Mouse (Mus musculus): ENCODE results near the gene Zfp146. TPM values are rescaled to one million over a fixed set of nuclear protein-coding genes. Genes with fewer than 3 reads are reported as not detected.

Gene Zfp146
- polyA plus RNA-seq, 1 experiment from 2014 or later = 10.4 TPM

GRCm38 (mm10) chr7:30168914-30169582 lies 502 bp downstream of the Zfp146 start:
- peak overlapping the region; percentile 98 for H3K9ac ChIP-seq (ENCODE audit: low read depth, low read length)
- H3K27ac ChIP-seq (ENCODE audit: low read depth, low read length) = peak overlapping the region; percentile 86
- peak overlapping the region; percentile 80 for H3K4me2 ChIP-seq
- H3K9me3 ChIP-seq (replicated peaks; ENCODE audit: control insufficient read depth, low read length) = peaks cover 2% of the 10 kb centered on the region; the same call in 1 of the 2 replicates
- peak overlapping the region; percentile 74 for H3K4me3 ChIP-seq (ENCODE audit: low read depth, low read length)
- ATAC-seq (replicated peaks; ENCODE audit: insufficient number of reproducible peaks, low FRiP score, low TSS enrichment) = 0 out of 2 replicates have a peak, but pooled peaks have one; percentile 1
- H3K4me1 ChIP-seq (ENCODE audit: control insufficient read depth, insufficient read depth, low read length) = peaks cover 9% of the 10 kb centered on the region
- 2% methylated on average over 21 of the region's 21 CpGs for WGBS (ENCODE audit: insufficient replicate concordance)
- H3K36me3 ChIP-seq (ENCODE audit: control insufficient read depth, insufficient read depth, low read length) = peaks cover 15% of the 10 kb centered on the region
- H3K27me3 ChIP-seq (ENCODE audit: control insufficient read depth, insufficient read depth, low read length) = no peaks in the 10 kb centered on the region

- Histone ChIP-seq H3K4me3 (ENCODE audit: low read depth, low read length) (no peak overlapping the region), H3K27me3 (ENCODE audit: control insufficient read depth, insufficient read depth, low read length) (no peaks in the 10 kb centered on the region), H3K27ac (ENCODE audit: low read depth, low read length) (no peak overlapping the region), H3K9ac (ENCODE audit: low read depth, low read length) (no peak overlapping the region), H3K4me1 (ENCODE audit: control insufficient read depth, insufficient read depth, low read length) (0 out of 2 replicates have a peak, but pooled peaks cover 5% of the 10 kb centered on the region), H3K36me3 (ENCODE audit: control insufficient read depth, insufficient read depth, low read length) (peaks cover 55% of the 10 kb centered on the region), H3K9me3 (replicated peaks; ENCODE audit: control insufficient read depth, low read length) (peaks cover 28% of the 10 kb centered on the region), H3K4me2 (no peak overlapping the region)
- WGBS (ENCODE audit: insufficient replicate concordance) = 95% methylated on average over 2 of the region's 2 CpGs
- ATAC-seq (replicated peaks; ENCODE audit: insufficient number of reproducible peaks, low FRiP score, low TSS enrichment) = no peak
These were observed 4.8 kb downstream of the Zfp146 start for GRCm38 (mm10) chr7:30164745-30165144.

- no peak for ATAC-seq (replicated peaks; ENCODE audit: insufficient number of reproducible peaks, low FRiP score, low TSS enrichment)
- 0 out of 2 replicates have a peak, but pooled peaks cover 4% of the 10 kb centered on the region for H3K4me1 ChIP-seq (ENCODE audit: control insufficient read depth, insufficient read depth, low read length)
- 97% methylated on average over 5 of the region's 5 CpGs for WGBS (ENCODE audit: insufficient replicate concordance)
- peaks cover 39% of the 10 kb centered on the region for H3K9me3 ChIP-seq (replicated peaks; ENCODE audit: control insufficient read depth, low read length)
- H3K9ac ChIP-seq (ENCODE audit: low read depth, low read length) = no peak overlapping the region
- no peak overlapping the region for H3K4me3 ChIP-seq (ENCODE audit: low read depth, low read length)
- peaks cover 72% of the 10 kb centered on the region for H3K36me3 ChIP-seq (ENCODE audit: control insufficient read depth, insufficient read depth, low read length)
- no peak overlapping the region for H3K4me2 ChIP-seq
- no peak overlapping the region for H3K27ac ChIP-seq (ENCODE audit: low read depth, low read length)
- H3K27me3 ChIP-seq (ENCODE audit: control insufficient read depth, insufficient read depth, low read length) = no peaks in the 10 kb centered on the region
These were observed 6.4 kb downstream of the Zfp146 start for GRCm38 (mm10) chr7:30163113-30163512.

- Histone ChIP-seq H3K9ac (ENCODE audit: low read depth, low read length) (no peak overlapping the region), H3K4me2 (no peak overlapping the region), H3K27me3 (ENCODE audit: control insufficient read depth, insufficient read depth, low read length) (no peaks in the 10 kb centered on the region), H3K27ac (ENCODE audit: low read depth, low read length) (no peak overlapping the region), H3K4me1 (ENCODE audit: control insufficient read depth, insufficient read depth, low read length) (no peaks in the 10 kb centered on the region), H3K36me3 (ENCODE audit: control insufficient read depth, insufficient read depth, low read length) (peaks cover 68% of the 10 kb centered on the region), H3K9me3 (replicated peaks; ENCODE audit: control insufficient read depth, low read length) (peaks cover 63% of the 10 kb centered on the region), H3K4me3 (ENCODE audit: low read depth, low read length) (no peak overlapping the region)
- 93% methylated on average over 3 of the region's 3 CpGs for WGBS (ENCODE audit: insufficient replicate concordance)
- no peak for ATAC-seq (replicated peaks; ENCODE audit: insufficient number of reproducible peaks, low FRiP score, low TSS enrichment)
These were observed 14.0 kb downstream of the Zfp146 start for GRCm38 (mm10) chr7:30155507-30155906.

GRCm38 (mm10) chr7:30154040-30154439 lies 15.5 kb downstream of the Zfp146 start:
- ATAC-seq (replicated peaks; ENCODE audit: insufficient number of reproducible peaks, low FRiP score, low TSS enrichment) = no peak
- H3K27me3 ChIP-seq (ENCODE audit: control insufficient read depth, insufficient read depth, low read length) = no peaks in the 10 kb centered on the region
- peaks cover 65% of the 10 kb centered on the region for H3K9me3 ChIP-seq (replicated peaks; ENCODE audit: control insufficient read depth, low read length)
- WGBS (ENCODE audit: insufficient replicate concordance) = 82% methylated on average over 1 of the region's 1 CpGs
- H3K4me3 ChIP-seq (ENCODE audit: low read depth, low read length) = no peak overlapping the region
- no peak overlapping the region for H3K27ac ChIP-seq (ENCODE audit: low read depth, low read length)
- peaks cover 61% of the 10 kb centered on the region for H3K36me3 ChIP-seq (ENCODE audit: control insufficient read depth, insufficient read depth, low read length)
- no peaks in the 10 kb centered on the region for H3K4me1 ChIP-seq (ENCODE audit: control insufficient read depth, insufficient read depth, low read length)
- no peak overlapping the region for H3K9ac ChIP-seq (ENCODE audit: low read depth, low read length)
- no peak overlapping the region for H3K4me2 ChIP-seq

GRCm38 (mm10) chr7:30147011-30147410 lies 22.5 kb downstream of the Zfp146 start:
- H3K4me2 ChIP-seq = no peak overlapping the region
- peaks cover 8% of the 10 kb centered on the region for H3K36me3 ChIP-seq (ENCODE audit: control insufficient read depth, insufficient read depth, low read length)
- H3K9me3 ChIP-seq (replicated peaks; ENCODE audit: control insufficient read depth, low read length) = peaks cover 23% of the 10 kb centered on the region
- 94% methylated on average over 5 of the region's 5 CpGs for WGBS (ENCODE audit: insufficient replicate concordance)
- no peaks in the 10 kb centered on the region for H3K4me1 ChIP-seq (ENCODE audit: control insufficient read depth, insufficient read depth, low read length)
- no peak for ATAC-seq (replicated peaks; ENCODE audit: insufficient number of reproducible peaks, low FRiP score, low TSS enrichment)
- no peak overlapping the region for H3K4me3 ChIP-seq (ENCODE audit: low read depth, low read length)
- H3K27me3 ChIP-seq (ENCODE audit: control insufficient read depth, insufficient read depth, low read length) = no peaks in the 10 kb centered on the region
- H3K9ac ChIP-seq (ENCODE audit: low read depth, low read length) = no peak overlapping the region
- H3K27ac ChIP-seq (ENCODE audit: low read depth, low read length) = no peak overlapping the region

- Histone ChIP-seq H3K4me1 (ENCODE audit: control insufficient read depth, insufficient read depth, low read length) (no peaks in the 10 kb centered on the region), H3K9ac (ENCODE audit: low read depth, low read length) (peak overlapping the region; percentile 68), H3K27ac (ENCODE audit: low read depth, low read length) (peak overlapping the region; percentile 54; the same call in 1 of the 2 replicates), H3K27me3 (ENCODE audit: control insufficient read depth, insufficient read depth, low read length) (no peaks in the 10 kb centered on the region), H3K4me3 (ENCODE audit: low read depth, low read length) (peak overlapping the region; percentile 56), H3K9me3 (replicated peaks; ENCODE audit: control insufficient read depth, low read length) (no peaks in the 10 kb centered on the region), H3K4me2 (peak overlapping the region; percentile 56), H3K36me3 (ENCODE audit: control insufficient read depth, insufficient read depth, low read length) (0 out of 2 replicates have a peak, but pooled peaks cover 5% of the 10 kb centered on the region)
- 2% methylated on average over 35 of the region's 35 CpGs for WGBS (ENCODE audit: insufficient replicate concordance)
- ATAC-seq (replicated peaks; ENCODE audit: insufficient number of reproducible peaks, low FRiP score, low TSS enrichment) = peak; percentile 89
These were observed 25.9 kb downstream of the Zfp146 start for GRCm38 (mm10) chr7:30143555-30144209.

- H3K27me3 ChIP-seq (ENCODE audit: control insufficient read depth, insufficient read depth, low read length) = no peaks in the 10 kb centered on the region
- peak overlapping the region; percentile 56 for H3K4me2 ChIP-seq
- ATAC-seq (replicated peaks; ENCODE audit: insufficient number of reproducible peaks, low FRiP score, low TSS enrichment) = no peak
- H3K9ac ChIP-seq (ENCODE audit: low read depth, low read length) = peak overlapping the region; percentile 68
- H3K27ac ChIP-seq (ENCODE audit: low read depth, low read length) = no peak overlapping the region
- peak overlapping the region; percentile 56 for H3K4me3 ChIP-seq (ENCODE audit: low read depth, low read length)
- 17% methylated on average over 8 of the region's 8 CpGs for WGBS (ENCODE audit: insufficient replicate concordance)
- no peaks in the 10 kb centered on the region for H3K4me1 ChIP-seq (ENCODE audit: control insufficient read depth, insufficient read depth, low read length)
- H3K36me3 ChIP-seq (ENCODE audit: control insufficient read depth, insufficient read depth, low read length) = 0 out of 2 replicates have a peak, but pooled peaks cover 5% of the 10 kb centered on the region
- H3K9me3 ChIP-seq (replicated peaks; ENCODE audit: control insufficient read depth, low read length) = no peaks in the 10 kb centered on the region
These were observed 26.4 kb downstream of the Zfp146 start for GRCm38 (mm10) chr7:30143170-30143554.

Data from heart, embryonic 11.5 days (tissue).